ENCODE assay signal across 8 mouse cellular contexts in genomic region chr12:113148381-113149035, GRCm38 (mm10). TPM values are rescaled to one million over a fixed set of nuclear protein-coding genes. Genes with fewer than 3 reads are reported as not detected.
A peak's percentile ranks its signal among the peaks of the same experiment; 100 is the strongest.
DNase-seq lines count a peak whose midpoint lies in the region; ATAC-seq lines count a peak whose summit lies in the region.

No protein-coding gene starts in this region.

- H3K4me2 ChIP-seq in kidney, embryonic 16.5 days (replicated peaks; ENCODE audit: low read depth, low read length) = no peak overlapping the region
- no peak overlapping the region for H3K4me2 ChIP-seq in intestine, embryonic 16.5 days (ENCODE audit: low read depth, low read length)
- no peak overlapping the region for H3K4me2 ChIP-seq in hindbrain, embryonic 14.5 days (replicated peaks)

- H3K27ac ChIP-seq in kidney, embryonic 16.5 days (ENCODE audit: low read length) = no peak overlapping the region
- no peak overlapping the region for H3K27ac ChIP-seq in intestine, embryonic 16.5 days (ENCODE audit: low read length)
- H3K27ac ChIP-seq in hindbrain, embryonic 14.5 days = no peak overlapping the region

- peak; percentile 61 for DNase-seq in kidney, postnatal 10 days
- DNase-seq in T-cell, adult 2 months (ENCODE audit: low spot score) = peak; percentile 14
- DNase-seq in layer of hippocampus, adult 18-20 months (ENCODE audit: low spot score in 2 of 2) = no peak
- no peak for DNase-seq in left cerebral cortex, adult 8-10 months (ENCODE audit: low spot score in 2 of 2)
- no peak for DNase-seq in hindbrain, embryonic 14.5 days (ENCODE audit: low spot score)

- no peak overlapping the region for H3K4me3 ChIP-seq in kidney, embryonic 16.5 days (ENCODE audit: low read length)
- no peak overlapping the region for H3K4me3 ChIP-seq in intestine, embryonic 16.5 days (ENCODE audit: low read length)
- no peak overlapping the region for H3K4me3 ChIP-seq in hindbrain, embryonic 14.5 days (replicated peaks; ENCODE audit: low read length)

- no peak overlapping the region for H3K9ac ChIP-seq in kidney, embryonic 16.5 days (replicated peaks; ENCODE audit: low read length)
- H3K9ac ChIP-seq in intestine, embryonic 16.5 days (ENCODE audit: low read depth, low read length) = no peak overlapping the region
- H3K9ac ChIP-seq in hindbrain, embryonic 14.5 days = no peak overlapping the region

- ATAC-seq in kidney, embryonic 16.5 days (ENCODE audit: low FRiP score, low TSS enrichment) = no peak
- ATAC-seq in intestine, embryonic 16.5 days = 0 out of 2 replicates have a peak, but pooled peaks have one; percentile 4
- ATAC-seq in megakaryocyte-erythroid progenitor cell, adult 5-6 weeks (replicated peaks; ENCODE audit: low FRiP score, low TSS enrichment, poor library complexity, severe bottlenecking) = peak; percentile 30; the same call in 1 of the 2 replicates
- no peak for ATAC-seq in hindbrain, embryonic 14.5 days (ENCODE audit: low FRiP score)

- no peaks in the 10 kb centered on the region for H3K9me3 ChIP-seq in kidney, embryonic 16.5 days (ENCODE audit: low read length)
- no peaks in the 10 kb centered on the region for H3K9me3 ChIP-seq in intestine, embryonic 16.5 days (ENCODE audit: control insufficient read depth, low read length)
- no peaks in the 10 kb centered on the region for H3K9me3 ChIP-seq in hindbrain, embryonic 14.5 days (ENCODE audit: control insufficient read depth, low read length)

- H3K36me3 ChIP-seq in kidney, embryonic 16.5 days (ENCODE audit: insufficient read depth, low read length) = peaks cover 16% of the 10 kb centered on the region
- H3K36me3 ChIP-seq in intestine, embryonic 16.5 days (ENCODE audit: control insufficient read depth, insufficient read depth, low read length) = no peaks in the 10 kb centered on the region
- peaks cover 24% of the 10 kb centered on the region for H3K36me3 ChIP-seq in hindbrain, embryonic 14.5 days (replicated peaks; ENCODE audit: control insufficient read depth, insufficient read depth)

- WGBS in kidney, embryonic 16.5 days = 42% methylated on average over 16 of the region's 16 CpGs
- 36% methylated on average over 16 of the region's 16 CpGs for WGBS in intestine, embryonic 16.5 days
- 43% methylated on average over 16 of the region's 16 CpGs for WGBS in hindbrain, embryonic 14.5 days

- peaks cover 58% of the 10 kb centered on the region for H3K4me1 ChIP-seq in kidney, embryonic 16.5 days (ENCODE audit: insufficient read depth, low read length)
- H3K4me1 ChIP-seq in intestine, embryonic 16.5 days (ENCODE audit: control insufficient read depth, insufficient read depth, low read length) = peaks cover 37% of the 10 kb centered on the region
- 0 out of 2 replicates have a peak, but pooled peaks cover 12% of the 10 kb centered on the region for H3K4me1 ChIP-seq in hindbrain, embryonic 14.5 days (replicated peaks; ENCODE audit: control insufficient read depth, insufficient read depth, low read length)

- H3K27me3 ChIP-seq in kidney, embryonic 16.5 days (ENCODE audit: insufficient read depth, low read length) = no peaks in the 10 kb centered on the region; the same call in 1 of the 2 replicates
- H3K27me3 ChIP-seq in intestine, embryonic 16.5 days (replicated peaks; ENCODE audit: control insufficient read depth, insufficient read depth, low read length) = no peaks in the 10 kb centered on the region; the same call in 1 of the 2 replicates
- H3K27me3 ChIP-seq in hindbrain, embryonic 14.5 days (ENCODE audit: control insufficient read depth, insufficient read depth, low read length) = 0 out of 2 replicates have a peak, but pooled peaks cover 23% of the 10 kb centered on the region

RNA-seq across cellular contexts. Expression of gene Crip1, which starts 2.4 kb away (rescaled TPM):
- polyA plus RNA-seq in kidney, embryonic 16.5 days (2015; fragmentation: Nextera tagmentation; extraction: Ambion mirVana) = 270 and 293 TPM in 2 replicates
- 489 and 523 TPM in 2 replicates for polyA plus RNA-seq in intestine, embryonic 16.5 days (2015; fragmentation: Nextera tagmentation; extraction: Ambion mirVana)
- 248 and 286 TPM in 2 replicates for total RNA-seq in megakaryocyte-erythroid progenitor cell, adult 5-6 weeks (2014; fragmentation: Nextera tagmentation)
- 191 and 258 TPM in 2 replicates for total RNA-seq in megakaryocyte-erythroid progenitor cell, adult 5-6 weeks (2017)
- total RNA-seq in layer of hippocampus, adult 18-20 months (2021) = 10 to 100 TPM in 1 of 2 experiments, 1 to 10 TPM in 1; 9.5 to 10.3 TPM
- 10 to 100 TPM; 12.4 to 18.7 (median 16.3) TPM for total RNA-seq in left cerebral cortex, adult 8-10 months (2022)
- 30.5 and 34.4 TPM in 2 replicates for polyA plus RNA-seq in hindbrain, embryonic 14.5 days (2014; fragmentation: Nextera tagmentation; extraction: Ambion mirVana)

RNA-seq across cellular contexts. Expression of gene Tedc1, which starts 7.7 kb away (rescaled TPM):
- 38.2 and 45.5 TPM in 2 replicates for polyA plus RNA-seq in kidney, embryonic 16.5 days (2015; fragmentation: Nextera tagmentation; extraction: Ambion mirVana)
- 21.4 and 22.7 TPM in 2 replicates for polyA plus RNA-seq in intestine, embryonic 16.5 days (2015; fragmentation: Nextera tagmentation; extraction: Ambion mirVana)
- total RNA-seq in megakaryocyte-erythroid progenitor cell, adult 5-6 weeks (2014; fragmentation: Nextera tagmentation) = 13.5 and 29.1 TPM in 2 replicates
- total RNA-seq in megakaryocyte-erythroid progenitor cell, adult 5-6 weeks (2017) = 10.7 and 15.7 TPM in 2 replicates
- under 1 TPM; 0.91 to 0.97 TPM for total RNA-seq in layer of hippocampus, adult 18-20 months (2021)
- 1 to 10 TPM; 1.0 to 2.1 (median 1.6) TPM for total RNA-seq in left cerebral cortex, adult 8-10 months (2022)
- 10.2 and 14.4 TPM in 2 replicates for polyA plus RNA-seq in hindbrain, embryonic 14.5 days (2014; fragmentation: Nextera tagmentation; extraction: Ambion mirVana)

RNA-seq across cellular contexts. Expression of gene Crip2, which starts 8.5 kb away (rescaled TPM):
- 244 and 263 TPM in 2 replicates for polyA plus RNA-seq in kidney, embryonic 16.5 days (2015; fragmentation: Nextera tagmentation; extraction: Ambion mirVana)
- polyA plus RNA-seq in intestine, embryonic 16.5 days (2015; fragmentation: Nextera tagmentation; extraction: Ambion mirVana) = 124 and 130 TPM in 2 replicates
- total RNA-seq in megakaryocyte-erythroid progenitor cell, adult 5-6 weeks (2014; fragmentation: Nextera tagmentation) = 26.1 and 45.9 TPM in 2 replicates
- 11.6 and 18.2 TPM in 2 replicates for total RNA-seq in megakaryocyte-erythroid progenitor cell, adult 5-6 weeks (2017)
- 100 to 1,000 TPM in 1 of 2 experiments, 10 to 100 TPM in 1; 91.2 to 107 TPM for total RNA-seq in layer of hippocampus, adult 18-20 months (2021)
- total RNA-seq in left cerebral cortex, adult 8-10 months (2022) = 100 to 1,000 TPM; 142 to 161 (median 148) TPM
- 280 and 288 TPM in 2 replicates for polyA plus RNA-seq in hindbrain, embryonic 14.5 days (2014; fragmentation: Nextera tagmentation; extraction: Ambion mirVana)

RNA-seq across cellular contexts. Expression of gene Tmem121, which starts 37.2 kb away (rescaled TPM):
- 8.6 and 10.9 TPM in 2 replicates for polyA plus RNA-seq in kidney, embryonic 16.5 days (2015; fragmentation: Nextera tagmentation; extraction: Ambion mirVana)
- polyA plus RNA-seq in intestine, embryonic 16.5 days (2015; fragmentation: Nextera tagmentation; extraction: Ambion mirVana) = 5.6 and 5.8 TPM in 2 replicates
- 0.22 and 0.74 TPM in 2 replicates for total RNA-seq in megakaryocyte-erythroid progenitor cell, adult 5-6 weeks (2014; fragmentation: Nextera tagmentation)
- total RNA-seq in megakaryocyte-erythroid progenitor cell, adult 5-6 weeks (2017) = not detected in 2 replicates
- total RNA-seq in layer of hippocampus, adult 18-20 months (2021) = 10 to 100 TPM; 19.4 to 25.4 TPM
- 10 to 100 TPM; 21.4 to 23.8 (median 23.1) TPM for total RNA-seq in left cerebral cortex, adult 8-10 months (2022)
- polyA plus RNA-seq in hindbrain, embryonic 14.5 days (2014; fragmentation: Nextera tagmentation; extraction: Ambion mirVana) = 28.0 and 33.4 TPM in 2 replicates

RNA-seq across cellular contexts. Expression of gene Mta1, which starts 50.4 kb away (rescaled TPM):
- polyA plus RNA-seq in kidney, embryonic 16.5 days (2015; fragmentation: Nextera tagmentation; extraction: Ambion mirVana) = 15.4 and 15.9 TPM in 2 replicates
- polyA plus RNA-seq in intestine, embryonic 16.5 days (2015; fragmentation: Nextera tagmentation; extraction: Ambion mirVana) = 8.0 TPM in 2 replicates
- 131 and 142 TPM in 2 replicates for total RNA-seq in megakaryocyte-erythroid progenitor cell, adult 5-6 weeks (2014; fragmentation: Nextera tagmentation)
- 30.7 and 54.1 TPM in 2 replicates for total RNA-seq in megakaryocyte-erythroid progenitor cell, adult 5-6 weeks (2017)
- 10 to 100 TPM; 69.6 to 75.6 TPM for total RNA-seq in layer of hippocampus, adult 18-20 months (2021)
- 10 to 100 TPM; 70.5 to 74.5 (median 71.6) TPM for total RNA-seq in left cerebral cortex, adult 8-10 months (2022)
- 17.8 and 19.3 TPM in 2 replicates for polyA plus RNA-seq in hindbrain, embryonic 14.5 days (2014; fragmentation: Nextera tagmentation; extraction: Ambion mirVana)

Comparison
In these comparisons a context has a peak if more than half of its experiments do, and no peak if none do; other contexts are left out.
1. DNase-seq: peak in kidney, postnatal 10 days (single experiment) and T-cell, adult 2 months (single experiment); none in layer of hippocampus, adult 18-20 months (0 of 2), left cerebral cortex, adult 8-10 months (0 of 2) and hindbrain, embryonic 14.5 days (single experiment).
2. ATAC-seq: peak in intestine, embryonic 16.5 days (single experiment) and megakaryocyte-erythroid progenitor cell, adult 5-6 weeks (single experiment); none in kidney, embryonic 16.5 days (single experiment) and hindbrain, embryonic 14.5 days (single experiment).
3. RNA of gene Crip1, which starts 2.4 kb away (total RNA-seq): 191 to 286 TPM in megakaryocyte-erythroid progenitor cell, adult 5-6 weeks; 12.4 to 18.7 TPM in left cerebral cortex, adult 8-10 months and 9.5 to 10.3 TPM in layer of hippocampus, adult 18-20 months; every median in the first group is over 4 times any median in the second.